Mouse (Mus musculus): ENCODE measurements around the gene H2-K1. TPM values are rescaled to one million over a fixed set of nuclear protein-coding genes. Genes with fewer than 3 reads are reported as not detected.

The H2-K1 gene
- 37.4 and 80.9 TPM in 2 replicates for polyA plus RNA-seq (2015; fragmentation: Nextera tagmentation; extraction: Ambion mirVana)

DNA sequence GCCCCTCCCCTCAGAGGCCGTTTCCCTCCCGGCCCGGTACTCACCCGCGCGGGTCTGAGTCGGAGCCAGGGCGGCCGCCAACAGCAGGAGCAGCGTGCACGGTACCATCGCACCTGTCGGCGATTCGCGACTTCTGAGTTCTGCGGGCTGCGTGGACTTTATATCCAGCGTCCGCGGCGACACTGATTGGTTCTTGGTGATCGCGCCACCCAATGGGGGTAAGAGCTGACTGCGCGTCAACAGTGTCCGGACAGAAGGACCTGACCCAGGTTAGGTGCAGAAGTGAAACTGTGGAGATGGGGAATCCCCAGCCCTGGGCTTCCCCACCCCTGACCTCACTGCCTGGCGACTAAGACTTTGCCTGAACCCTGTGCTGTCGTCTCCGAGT, at the start of gene H2-K1:
Gene H2-K1, minus strand, starts transcription at position 198 of the 388 bp plus-strand sequence.
- peaks cover 35% of the 10 kb centered on the region for H3K27me3 ChIP-seq
- H3K27ac ChIP-seq: no peak within 1 kb of the TSS
- no peaks in the 10 kb centered on the region for H3K36me3 ChIP-seq
- peak within 1 kb of the TSS; percentile 56 for H3K4me3 ChIP-seq
- H3K4me1 ChIP-seq (replicated peaks): 0 out of 2 replicates have a peak, but pooled peaks cover 7% of the 10 kb centered on the region
- H3K4me2 ChIP-seq: peak within 1 kb of the TSS; percentile 95
- peak within 1 kb of the TSS; percentile 63 for H3K9ac ChIP-seq
- no peaks in the 10 kb centered on the region for H3K9me3 ChIP-seq (replicated peaks)
- under 1% methylated on average over 30 of the region's 30 CpGs for WGBS
- ATAC-seq (replicated peaks; ENCODE audit: insufficient number of reproducible peaks, insufficient read depth, low FRiP score, low read depth): peak; percentile 87

DNA sequence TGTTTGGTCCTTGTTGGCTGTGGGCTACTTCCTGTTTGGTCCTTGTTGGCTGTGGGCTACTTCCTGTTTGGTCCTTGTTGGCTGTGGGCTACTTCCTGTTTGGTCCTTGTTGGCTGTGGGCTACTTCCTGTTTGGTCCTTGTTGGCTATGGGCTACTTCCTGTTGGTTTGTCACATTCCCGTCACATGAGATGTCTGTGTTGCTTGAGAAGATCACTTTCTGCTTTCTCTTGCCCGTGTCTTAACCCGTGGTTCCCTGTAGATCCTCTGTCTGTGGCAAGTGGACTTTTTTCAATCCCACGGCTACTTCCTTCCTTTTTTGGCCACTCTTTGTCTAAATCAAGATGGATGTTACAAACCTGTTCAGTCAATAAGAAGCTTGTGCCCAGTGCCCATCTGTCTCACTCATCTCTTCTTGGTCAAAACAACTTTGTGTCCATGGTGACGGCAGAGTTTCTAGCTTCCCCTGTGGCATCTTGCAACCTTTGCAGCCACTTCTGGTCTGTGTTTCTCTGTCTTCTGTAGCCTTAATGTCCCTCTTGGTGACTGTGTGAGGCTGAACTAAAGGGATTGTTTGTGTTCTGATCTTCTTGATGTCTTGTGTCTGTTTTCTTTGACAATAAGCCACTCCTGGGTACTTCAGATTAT, 47.4 kb upstream of the H2-K1 start:
- H3K36me3 ChIP-seq: no peaks in the 10 kb centered on the region
- H3K4me3 ChIP-seq: no peak overlapping the region
- no peak overlapping the region for H3K9ac ChIP-seq
- no peak for ATAC-seq (replicated peaks; ENCODE audit: insufficient number of reproducible peaks, insufficient read depth, low FRiP score, low read depth)
- no peak overlapping the region for H3K4me2 ChIP-seq
- H3K27ac ChIP-seq: no peak overlapping the region
- 88% methylated on average over 5 of the region's 5 CpGs for WGBS
- no peaks in the 10 kb centered on the region for H3K4me1 ChIP-seq (replicated peaks)
- H3K9me3 ChIP-seq (replicated peaks): 0 out of 2 replicates have a peak, but pooled peaks cover 4% of the 10 kb centered on the region
- H3K27me3 ChIP-seq: peaks cover 5% of the 10 kb centered on the region

DNA sequence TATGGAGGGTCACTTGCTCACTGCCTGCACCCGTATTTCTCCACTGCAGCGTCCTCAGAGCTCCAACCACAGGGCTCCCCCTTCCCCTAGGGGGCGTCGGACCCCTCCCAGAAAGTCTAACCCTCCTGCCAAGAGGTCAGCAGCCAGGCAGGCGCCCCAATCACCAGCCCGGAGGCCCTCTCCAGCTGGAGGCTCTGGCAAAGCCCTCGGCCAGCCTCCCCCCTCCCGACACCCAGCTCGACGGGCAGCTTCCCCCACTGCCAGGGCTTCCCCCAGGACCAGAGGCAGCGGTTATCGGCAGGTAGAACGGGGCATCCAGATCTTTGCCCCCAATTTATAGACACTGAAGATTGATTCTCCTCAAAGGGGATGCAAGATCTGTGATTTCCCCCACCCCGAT, 45.8 kb upstream of the H2-K1 start:
- WGBS: 73% methylated on average over 14 of the region's 14 CpGs
- Histone ChIP-seq H3K9me3 (replicated peaks) (0 out of 2 replicates have a peak, but pooled peaks cover 4% of the 10 kb centered on the region), H3K36me3 (no peaks in the 10 kb centered on the region), H3K4me3 (no peak overlapping the region), H3K27me3 (peaks cover 21% of the 10 kb centered on the region), H3K4me1 (replicated peaks) (peaks cover 6% of the 10 kb centered on the region; the same call in 1 of the 2 replicates), H3K27ac (no peak overlapping the region), H3K9ac (no peak overlapping the region), H3K4me2 (no peak overlapping the region)
- ATAC-seq (replicated peaks; ENCODE audit: insufficient number of reproducible peaks, insufficient read depth, low FRiP score, low read depth): no peak

DNA sequence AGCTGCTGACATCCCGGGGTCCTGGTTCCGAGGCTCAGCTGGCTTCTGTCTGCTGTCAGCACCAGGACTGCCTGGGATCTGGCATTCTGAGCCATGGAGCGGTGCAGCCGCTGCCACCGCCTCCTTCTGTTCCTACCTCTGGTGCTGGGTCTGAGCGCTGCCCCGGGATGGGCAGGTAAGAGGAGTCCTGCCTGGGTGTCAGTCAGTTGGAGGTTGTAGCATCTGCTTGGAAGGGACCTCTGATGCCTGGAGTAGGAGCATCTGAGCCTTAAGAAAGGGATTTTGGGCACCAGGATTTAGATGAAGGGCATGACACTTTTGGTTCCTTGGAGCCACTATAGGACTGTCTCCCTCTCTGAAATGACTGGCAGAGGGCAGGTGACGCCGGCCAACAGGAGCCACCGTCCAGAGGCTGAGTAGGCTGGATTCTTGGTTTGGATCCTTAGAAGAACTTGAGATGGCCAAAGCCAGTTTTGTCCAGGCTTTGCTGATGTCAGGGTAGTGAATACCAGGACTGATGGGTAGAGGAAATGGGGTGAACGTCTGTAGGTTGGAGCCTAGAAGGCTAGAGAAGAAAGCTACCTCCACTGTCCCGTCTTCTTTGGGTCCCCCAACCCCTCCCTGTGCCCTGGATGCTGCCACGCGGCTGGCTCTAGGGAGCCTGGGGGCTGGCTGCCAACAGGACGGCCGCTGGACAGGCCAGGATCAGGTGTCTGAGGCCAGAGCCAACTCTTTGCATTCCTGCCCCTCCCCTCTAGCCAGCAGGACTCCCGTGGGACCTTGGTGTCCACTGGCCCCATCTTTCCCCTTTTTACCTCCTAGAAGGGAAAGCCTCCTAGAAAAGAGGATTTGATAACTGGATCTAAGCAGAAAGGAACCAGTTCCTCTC, 39.7 kb upstream of the H2-K1 start:
- 23% methylated on average over 17 of the region's 17 CpGs for WGBS
- Histone ChIP-seq H3K27ac (no peak overlapping the region), H3K9ac (no peak overlapping the region), H3K27me3 (peaks cover 49% of the 10 kb centered on the region), H3K9me3 (replicated peaks) (no peaks in the 10 kb centered on the region), H3K36me3 (peaks cover 31% of the 10 kb centered on the region), H3K4me1 (replicated peaks) (peaks cover 33% of the 10 kb centered on the region), H3K4me2 (peak overlapping the region; percentile 56), H3K4me3 (peak overlapping the region; percentile 25; the same call in 1 of the 2 replicates)
- no peak for ATAC-seq (replicated peaks; ENCODE audit: insufficient number of reproducible peaks, insufficient read depth, low FRiP score, low read depth)

DNA sequence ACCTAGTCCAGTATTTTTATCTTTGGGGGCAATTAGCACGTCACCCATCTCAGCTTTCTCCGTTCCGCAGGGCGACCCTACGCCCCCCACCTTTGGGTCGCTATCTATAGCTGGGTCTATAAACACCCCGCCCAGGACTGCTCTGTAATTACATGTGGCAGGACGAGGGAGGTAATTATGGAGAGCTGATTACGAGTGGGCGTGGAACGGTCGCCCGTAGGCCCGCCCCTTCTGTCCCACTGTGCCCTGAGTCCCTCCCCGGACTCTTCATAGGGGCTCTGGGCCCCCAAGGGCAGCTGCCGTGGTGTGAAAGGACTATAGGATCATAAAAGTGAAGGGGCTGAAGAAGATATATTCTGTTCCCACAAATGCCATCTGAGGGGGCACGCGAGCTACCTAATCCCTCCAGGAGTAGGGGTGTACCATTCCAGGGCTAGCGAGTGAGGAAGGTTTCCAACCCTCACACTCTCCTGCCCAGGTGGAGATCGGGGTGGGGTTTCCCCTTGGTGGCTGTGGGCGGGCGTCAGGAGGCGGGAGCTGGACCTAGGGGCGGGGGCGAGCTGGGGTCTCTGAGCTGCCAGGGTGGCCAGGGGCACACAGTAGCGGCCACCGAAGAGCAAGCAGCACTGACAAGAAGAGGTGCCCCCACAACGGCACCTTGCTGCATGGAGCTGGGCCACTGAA, 38.9 kb upstream of the H2-K1 start, which contains the start of gene Col11a2:
Gene Col11a2, plus strand, starts transcription at position 560 of the 684 bp plus-strand sequence.
- Histone ChIP-seq H3K4me1 (replicated peaks) (peaks cover 37% of the 10 kb centered on the region), H3K27ac (no peak within 1 kb of the TSS), H3K36me3 (peaks cover 38% of the 10 kb centered on the region), H3K4me2 (peak within 1 kb of the TSS; percentile 56), H3K9me3 (replicated peaks) (no peaks in the 10 kb centered on the region), H3K27me3 (peaks cover 49% of the 10 kb centered on the region), H3K9ac (peak within 1 kb of the TSS; percentile 31; the same call in 1 of the 2 replicates), H3K4me3 (peak within 1 kb of the TSS; percentile 25)
- 7% methylated on average over 28 of the region's 28 CpGs for WGBS
- ATAC-seq (replicated peaks; ENCODE audit: insufficient number of reproducible peaks, insufficient read depth, low FRiP score, low read depth): 0 out of 2 replicates have a peak, but pooled peaks have one; percentile 9

DNA sequence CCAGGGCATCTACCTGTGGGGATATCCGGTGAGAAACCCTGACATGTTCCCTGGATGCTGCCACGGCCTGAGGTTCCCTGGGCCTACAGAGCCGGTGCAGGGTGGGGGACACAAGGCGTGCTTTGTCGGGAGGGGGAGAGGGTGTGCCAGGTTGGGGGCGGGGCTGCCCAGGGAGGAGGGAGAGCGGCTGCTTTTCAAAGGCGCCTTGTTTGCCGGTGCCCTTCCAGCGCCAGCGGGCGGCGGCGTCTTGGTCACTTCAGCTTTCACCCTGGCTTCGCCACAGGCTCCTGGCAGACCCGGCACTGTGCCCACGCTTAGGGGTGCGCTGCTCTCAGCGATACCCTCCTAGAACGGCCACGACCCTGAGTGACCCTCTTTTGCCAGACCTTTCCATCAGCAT, 38.3 kb upstream of the H2-K1 start:
- no peak for ATAC-seq (replicated peaks; ENCODE audit: insufficient number of reproducible peaks, insufficient read depth, low FRiP score, low read depth)
- no peaks in the 10 kb centered on the region for H3K9me3 ChIP-seq (replicated peaks)
- H3K27ac ChIP-seq: no peak overlapping the region
- peak overlapping the region; percentile 56 for H3K4me2 ChIP-seq
- H3K9ac ChIP-seq: 0 out of 2 replicates have a peak overlapping the region, but pooled peaks have one; percentile 17
- H3K4me3 ChIP-seq: peak overlapping the region; percentile 25
- H3K27me3 ChIP-seq: peaks cover 47% of the 10 kb centered on the region
- peaks cover 43% of the 10 kb centered on the region for H3K4me1 ChIP-seq (replicated peaks)
- WGBS: 21% methylated on average over 21 of the region's 21 CpGs
- peaks cover 43% of the 10 kb centered on the region for H3K36me3 ChIP-seq

DNA sequence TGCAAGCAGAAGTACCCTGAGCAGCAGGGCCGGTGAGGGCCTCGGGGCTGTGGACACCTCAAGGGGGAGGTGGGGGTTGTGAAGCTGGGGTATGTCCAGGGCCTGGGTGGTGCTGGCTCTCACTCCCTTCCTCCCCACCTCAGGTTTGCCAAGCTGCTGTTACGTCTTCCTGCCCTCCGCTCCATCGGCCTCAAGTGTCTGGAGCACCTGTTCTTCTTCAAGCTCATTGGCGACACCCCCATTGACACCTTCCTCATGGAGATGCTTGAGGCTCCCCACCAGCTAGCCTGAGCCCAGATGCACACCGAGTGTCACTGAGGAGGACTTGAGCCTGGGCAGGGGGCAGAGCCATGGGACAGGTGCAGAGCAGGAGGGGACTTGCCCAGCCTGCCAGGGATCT, 37.1 kb upstream of the H2-K1 start:
- H3K4me2 ChIP-seq: no peak overlapping the region
- peaks cover 42% of the 10 kb centered on the region for H3K27me3 ChIP-seq
- no peaks in the 10 kb centered on the region for H3K9me3 ChIP-seq (replicated peaks)
- 88% methylated on average over 7 of the region's 7 CpGs for WGBS
- no peak for ATAC-seq (replicated peaks; ENCODE audit: insufficient number of reproducible peaks, insufficient read depth, low FRiP score, low read depth)
- H3K27ac ChIP-seq: no peak overlapping the region
- H3K4me1 ChIP-seq (replicated peaks): peaks cover 54% of the 10 kb centered on the region
- no peak overlapping the region for H3K4me3 ChIP-seq
- no peak overlapping the region for H3K9ac ChIP-seq
- peaks cover 43% of the 10 kb centered on the region for H3K36me3 ChIP-seq

DNA sequence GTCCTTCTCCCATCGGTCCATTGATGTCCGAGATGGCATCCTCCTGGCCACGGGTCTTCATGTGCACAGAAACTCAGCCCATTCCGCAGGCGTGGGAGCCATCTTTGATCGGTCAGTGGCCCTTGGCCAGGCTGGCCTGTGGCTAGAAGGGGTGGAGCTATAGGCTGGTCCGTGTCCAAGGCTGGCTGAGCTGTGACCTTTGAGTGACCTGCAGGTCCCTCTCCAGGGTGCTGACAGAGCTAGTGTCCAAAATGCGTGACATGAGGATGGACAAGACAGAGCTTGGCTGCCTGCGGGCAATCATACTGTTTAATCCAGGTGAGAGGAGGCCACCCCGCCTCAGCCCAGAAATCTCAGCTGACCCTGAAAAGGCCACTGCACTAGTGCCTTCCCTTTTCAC, 36.5 kb upstream of the H2-K1 start:
- H3K4me2 ChIP-seq: no peak overlapping the region
- H3K4me3 ChIP-seq: no peak overlapping the region
- peaks cover 36% of the 10 kb centered on the region for H3K27me3 ChIP-seq
- 77% methylated on average over 10 of the region's 10 CpGs for WGBS
- ATAC-seq (replicated peaks; ENCODE audit: insufficient number of reproducible peaks, insufficient read depth, low FRiP score, low read depth): no peak
- H3K9me3 ChIP-seq (replicated peaks): no peaks in the 10 kb centered on the region
- no peak overlapping the region for H3K27ac ChIP-seq
- peaks cover 54% of the 10 kb centered on the region for H3K4me1 ChIP-seq (replicated peaks)
- no peak overlapping the region for H3K9ac ChIP-seq
- H3K36me3 ChIP-seq: peaks cover 43% of the 10 kb centered on the region

DNA sequence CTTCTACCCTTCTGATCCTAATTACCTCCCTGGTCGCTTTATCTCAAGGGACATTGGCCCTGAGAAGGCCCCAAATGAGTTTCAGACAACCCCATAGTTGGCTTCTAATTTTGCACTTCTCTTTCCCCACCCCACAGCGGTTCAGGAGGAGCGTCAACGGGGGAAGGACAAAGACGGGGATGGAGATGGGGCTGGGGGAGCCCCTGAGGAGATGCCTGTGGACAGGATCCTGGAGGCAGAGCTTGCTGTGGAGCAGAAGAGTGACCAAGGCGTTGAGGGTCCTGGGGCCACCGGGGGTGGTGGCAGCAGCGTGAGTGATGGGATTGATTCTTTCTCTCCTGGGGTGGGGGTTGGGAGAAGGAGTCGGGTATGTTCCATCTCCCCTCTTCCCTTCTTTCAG, 35.4 kb upstream of the H2-K1 start:
- no peak overlapping the region for H3K4me3 ChIP-seq
- peaks cover 24% of the 10 kb centered on the region for H3K27me3 ChIP-seq
- H3K4me2 ChIP-seq: no peak overlapping the region
- no peak overlapping the region for H3K9ac ChIP-seq
- no peak for ATAC-seq (replicated peaks; ENCODE audit: insufficient number of reproducible peaks, insufficient read depth, low FRiP score, low read depth)
- H3K27ac ChIP-seq: no peak overlapping the region
- WGBS: 89% methylated on average over 9 of the region's 9 CpGs
- H3K9me3 ChIP-seq (replicated peaks): no peaks in the 10 kb centered on the region
- peaks cover 43% of the 10 kb centered on the region for H3K36me3 ChIP-seq
- peaks cover 49% of the 10 kb centered on the region for H3K4me1 ChIP-seq (replicated peaks)

DNA sequence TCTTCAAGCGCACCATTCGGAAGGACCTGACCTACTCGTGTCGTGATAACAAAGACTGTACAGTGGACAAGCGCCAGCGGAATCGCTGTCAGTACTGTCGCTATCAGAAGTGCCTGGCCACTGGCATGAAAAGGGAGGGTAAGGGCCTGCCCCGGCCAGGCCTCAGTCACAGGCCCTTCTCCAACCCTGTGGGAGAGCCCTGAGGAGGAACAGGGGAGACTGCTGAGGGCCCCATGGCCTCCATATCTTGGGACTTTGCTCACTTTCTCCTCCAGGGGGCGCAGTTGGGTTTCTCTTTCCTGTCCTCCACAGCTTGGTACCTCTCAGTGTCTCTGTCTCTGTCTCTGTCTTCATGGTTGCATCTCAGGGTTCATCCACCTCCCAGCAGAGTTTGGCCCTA, 33.9 kb upstream of the H2-K1 start:
- Histone ChIP-seq H3K4me3 (no peak overlapping the region), H3K4me1 (replicated peaks) (peaks cover 51% of the 10 kb centered on the region), H3K36me3 (peaks cover 54% of the 10 kb centered on the region), H3K27me3 (peaks cover 15% of the 10 kb centered on the region), H3K4me2 (no peak overlapping the region), H3K27ac (0 out of 2 replicates have a peak overlapping the region, but pooled peaks have one; percentile 7), H3K9me3 (replicated peaks) (no peaks in the 10 kb centered on the region), H3K9ac (no peak overlapping the region)
- no peak for ATAC-seq (replicated peaks; ENCODE audit: insufficient number of reproducible peaks, insufficient read depth, low FRiP score, low read depth)
- WGBS: 61% methylated on average over 10 of the region's 10 CpGs

DNA sequence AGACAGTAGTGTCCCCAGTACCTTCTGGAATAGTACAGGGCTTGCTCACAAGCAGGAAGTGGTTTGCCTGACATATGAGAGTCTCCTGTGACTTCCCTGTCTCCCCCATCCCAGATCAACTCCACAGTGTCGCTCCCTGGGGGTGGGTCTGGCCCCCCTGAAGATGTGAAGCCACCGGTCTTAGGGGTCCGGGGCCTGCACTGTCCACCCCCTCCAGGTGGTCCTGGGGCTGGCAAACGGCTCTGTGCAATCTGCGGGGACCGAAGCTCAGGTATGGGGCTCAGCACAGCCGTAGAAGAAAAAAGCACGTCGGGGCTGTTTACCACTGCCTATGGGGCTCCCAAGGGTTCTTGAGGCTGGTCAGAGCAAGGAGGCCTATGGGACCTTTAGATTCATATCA, 33.3 kb upstream of the H2-K1 start:
- Histone ChIP-seq H3K9me3 (replicated peaks) (no peaks in the 10 kb centered on the region), H3K4me1 (replicated peaks) (peaks cover 51% of the 10 kb centered on the region), H3K4me2 (peak overlapping the region; percentile 89), H3K4me3 (peak overlapping the region; percentile 91), H3K9ac (no peak overlapping the region), H3K27ac (peak overlapping the region; percentile 7; the same call in 1 of the 2 replicates), H3K36me3 (peaks cover 60% of the 10 kb centered on the region), H3K27me3 (peaks cover 9% of the 10 kb centered on the region)
- WGBS: 91% methylated on average over 9 of the region's 9 CpGs
- no peak for ATAC-seq (replicated peaks; ENCODE audit: insufficient number of reproducible peaks, insufficient read depth, low FRiP score, low read depth)

Measured in heart, embryonic 15.5 days (tissue).